Mouse (Mus musculus): Measurements from ENCODE around the gene D030056L22Rik. TPM values are rescaled to one million over a fixed set of nuclear protein-coding genes. Genes with fewer than 3 reads are reported as not detected.

D030056L22Rik gene
- polyA plus RNA-seq, 1 experiment from 2014 or later: 36.5 TPM

DNA sequence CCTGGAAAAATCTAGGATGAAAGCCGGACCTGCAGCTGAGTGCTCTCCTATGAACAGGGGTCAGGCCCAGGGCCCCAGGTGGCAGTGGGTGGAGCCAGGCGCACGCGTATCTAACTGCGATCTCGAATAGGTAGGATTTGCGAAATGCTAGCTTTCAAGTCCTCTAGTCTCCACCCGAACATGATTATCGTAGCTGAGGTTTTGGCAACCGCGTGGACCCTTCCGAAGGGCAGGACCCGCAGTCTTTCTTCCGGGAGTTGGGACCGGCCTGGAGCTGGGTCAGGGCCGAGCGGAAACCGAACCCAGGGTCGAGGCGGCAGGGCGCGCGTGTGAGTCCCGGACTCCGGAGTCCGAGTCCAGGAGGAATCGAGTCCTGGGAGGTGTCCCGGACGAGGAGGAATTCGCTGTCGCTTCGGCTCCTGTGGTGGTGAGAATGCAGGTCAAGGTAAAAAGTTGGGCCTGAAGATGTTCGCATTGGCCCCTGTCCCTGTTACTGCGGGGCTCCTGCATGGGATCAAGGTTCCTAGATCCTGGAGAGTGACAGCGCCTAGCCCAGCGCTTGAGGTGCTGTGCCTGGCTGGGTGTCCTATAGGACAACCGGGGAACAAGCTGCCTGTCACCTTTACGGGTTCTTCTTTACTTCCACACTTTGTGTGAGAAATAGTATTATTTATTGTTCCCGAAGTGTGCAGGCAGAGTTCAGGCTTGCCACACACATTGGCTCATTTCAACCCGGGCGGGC lies 36.8 kb downstream of the D030056L22Rik start, which contains the start of gene Trpm6:
Trpm6 (plus strand) TSS at position 386 of the 742 bp plus-strand sequence.
- H3K27ac ChIP-seq (replicated peaks in 1 of 2; ENCODE audit: control insufficient read depth in 1 of 2, insufficient read depth in 1 of 2, low read depth in 2 of 2, low read length in 2 of 2): no peak within 1 kb of the TSS
- peak within 1 kb of the TSS; percentile 94 for H3K4me2 ChIP-seq (ENCODE audit: low read length)
- H3K36me3 ChIP-seq (ENCODE audit: control insufficient read depth, insufficient read depth, low read length): no peaks in the 10 kb centered on the region
- H3K9ac ChIP-seq (ENCODE audit: low read length): peak within 1 kb of the TSS; percentile 65
- no peaks in the 10 kb centered on the region for H3K9me3 ChIP-seq (ENCODE audit: control insufficient read depth, low read length)
- 7% methylated on average over 41 of the region's 41 CpGs for WGBS
- no peak for ATAC-seq (ENCODE audit: insufficient number of reproducible peaks, insufficient read depth, low FRiP score, low read depth)
- H3K27me3 ChIP-seq (ENCODE audit: control insufficient read depth, insufficient read depth, low read length): peaks cover 12% of the 10 kb centered on the region; the same call in 1 of the 2 replicates
- peak within 1 kb of the TSS; percentile 49 to 53 for H3K4me3 ChIP-seq (ENCODE audit: control insufficient read depth in 1 of 2, insufficient read depth in 1 of 2, low read depth in 1 of 2, low read length in 2 of 2)
- H3K4me1 ChIP-seq (ENCODE audit: control insufficient read depth in 2 of 2, insufficient read depth in 2 of 2, low read length in 2 of 2): peaks cover 7 to 8% of the 10 kb centered on the region in 2 experiments; a peak in 2 of 4 replicates

DNA sequence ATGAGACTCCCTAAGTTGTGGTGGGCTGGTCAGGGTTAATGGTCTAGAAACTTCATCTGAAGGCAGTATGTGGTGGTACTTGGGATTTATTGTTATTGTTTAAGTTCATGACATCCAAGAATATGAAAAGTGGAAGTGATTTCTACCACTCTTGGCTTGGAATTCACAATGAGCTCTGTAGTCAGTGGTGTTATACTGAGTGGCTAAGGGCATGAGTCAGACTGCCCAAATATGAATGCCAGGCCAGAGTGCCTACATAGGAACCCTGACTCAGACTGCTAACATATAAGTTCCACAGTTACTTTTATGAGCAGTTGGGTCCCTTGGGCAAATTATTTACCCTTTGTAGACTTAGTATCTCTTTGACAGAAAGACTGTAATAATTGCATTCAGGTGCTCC lies 44.2 kb downstream of the D030056L22Rik start:
- Histone ChIP-seq H3K4me2 (ENCODE audit: low read length) (no peak overlapping the region), H3K4me3 (ENCODE audit: control insufficient read depth in 1 of 2, insufficient read depth in 1 of 2, low read depth in 1 of 2, low read length in 2 of 2) (no peak overlapping the region), H3K27ac (replicated peaks in 1 of 2; ENCODE audit: control insufficient read depth in 1 of 2, insufficient read depth in 1 of 2, low read depth in 2 of 2, low read length in 2 of 2) (no peak overlapping the region), H3K9ac (ENCODE audit: low read length) (no peak overlapping the region), H3K9me3 (ENCODE audit: control insufficient read depth, low read length) (no peaks in the 10 kb centered on the region), H3K4me1 (ENCODE audit: control insufficient read depth in 2 of 2, insufficient read depth in 2 of 2, low read length in 2 of 2) (peaks cover 4 to 6% of the 10 kb centered on the region in 2 experiments; a peak in 3 of 4 replicates), H3K27me3 (ENCODE audit: control insufficient read depth, insufficient read depth, low read length) (no peaks in the 10 kb centered on the region), H3K36me3 (ENCODE audit: control insufficient read depth, insufficient read depth, low read length) (no peaks in the 10 kb centered on the region)
- no peak for ATAC-seq (ENCODE audit: insufficient number of reproducible peaks, insufficient read depth, low FRiP score, low read depth)

GRCm38 (mm10) chr19:18757706-18758105 lies 44.7 kb downstream of the D030056L22Rik start:
- H3K36me3 ChIP-seq (ENCODE audit: control insufficient read depth, insufficient read depth, low read length): no peaks in the 10 kb centered on the region
- ATAC-seq (ENCODE audit: insufficient number of reproducible peaks, insufficient read depth, low FRiP score, low read depth): no peak
- peaks cover 4 to 6% of the 10 kb centered on the region in 2 experiments; a peak in 3 of 4 replicates for H3K4me1 ChIP-seq (ENCODE audit: control insufficient read depth in 2 of 2, insufficient read depth in 2 of 2, low read length in 2 of 2)
- no peaks in the 10 kb centered on the region for H3K27me3 ChIP-seq (ENCODE audit: control insufficient read depth, insufficient read depth, low read length)
- H3K27ac ChIP-seq (replicated peaks in 1 of 2; ENCODE audit: control insufficient read depth in 1 of 2, insufficient read depth in 1 of 2, low read depth in 2 of 2, low read length in 2 of 2): no peak overlapping the region
- no peak overlapping the region for H3K4me3 ChIP-seq (ENCODE audit: control insufficient read depth in 1 of 2, insufficient read depth in 1 of 2, low read depth in 1 of 2, low read length in 2 of 2)
- H3K9me3 ChIP-seq (ENCODE audit: control insufficient read depth, low read length): no peaks in the 10 kb centered on the region
- H3K4me2 ChIP-seq (ENCODE audit: low read length): no peak overlapping the region
- no peak overlapping the region for H3K9ac ChIP-seq (ENCODE audit: low read length)
- 25% methylated on average over 4 of the region's 4 CpGs for WGBS

- H3K27ac ChIP-seq (replicated peaks in 1 of 2; ENCODE audit: control insufficient read depth in 1 of 2, insufficient read depth in 1 of 2, low read depth in 2 of 2, low read length in 2 of 2): no peak overlapping the region
- no peak overlapping the region for H3K9ac ChIP-seq (ENCODE audit: low read length)
- WGBS: 12% methylated on average over 6 of the region's 6 CpGs
- H3K36me3 ChIP-seq (ENCODE audit: control insufficient read depth, insufficient read depth, low read length): no peaks in the 10 kb centered on the region
- H3K4me2 ChIP-seq (ENCODE audit: low read length): peak overlapping the region; percentile 41
- H3K9me3 ChIP-seq (ENCODE audit: control insufficient read depth, low read length): no peaks in the 10 kb centered on the region
- H3K4me1 ChIP-seq (ENCODE audit: control insufficient read depth in 2 of 2, insufficient read depth in 2 of 2, low read length in 2 of 2): peaks cover 4 to 6% of the 10 kb centered on the region in 2 experiments; a peak in 3 of 4 replicates
- no peaks in the 10 kb centered on the region for H3K27me3 ChIP-seq (ENCODE audit: control insufficient read depth, insufficient read depth, low read length)
- H3K4me3 ChIP-seq (ENCODE audit: control insufficient read depth in 1 of 2, insufficient read depth in 1 of 2, low read depth in 1 of 2, low read length in 2 of 2): no peak overlapping the region
- ATAC-seq (ENCODE audit: insufficient number of reproducible peaks, insufficient read depth, low FRiP score, low read depth): no peak
Observed at GRCm38 (mm10) chr19:18758269-18758668, 45.3 kb downstream of the D030056L22Rik start.

- H3K36me3 ChIP-seq (ENCODE audit: control insufficient read depth, insufficient read depth, low read length): no peaks in the 10 kb centered on the region
- WGBS: 39% methylated on average over 9 of the region's 9 CpGs
- no peak overlapping the region for H3K4me3 ChIP-seq (ENCODE audit: control insufficient read depth in 1 of 2, insufficient read depth in 1 of 2, low read depth in 1 of 2, low read length in 2 of 2)
- H3K9me3 ChIP-seq (ENCODE audit: control insufficient read depth, low read length): no peaks in the 10 kb centered on the region
- H3K4me2 ChIP-seq (ENCODE audit: low read length): peak overlapping the region; percentile 41; the same call in 1 of the 2 replicates
- H3K27me3 ChIP-seq (ENCODE audit: control insufficient read depth, insufficient read depth, low read length): no peaks in the 10 kb centered on the region
- H3K9ac ChIP-seq (ENCODE audit: low read length): no peak overlapping the region
- H3K4me1 ChIP-seq (ENCODE audit: control insufficient read depth in 2 of 2, insufficient read depth in 2 of 2, low read length in 2 of 2): peaks cover 4 to 6% of the 10 kb centered on the region in 2 experiments; a peak in 3 of 4 replicates
- H3K27ac ChIP-seq (replicated peaks in 1 of 2; ENCODE audit: control insufficient read depth in 1 of 2, insufficient read depth in 1 of 2, low read depth in 2 of 2, low read length in 2 of 2): no peak overlapping the region
- ATAC-seq (ENCODE audit: insufficient number of reproducible peaks, insufficient read depth, low FRiP score, low read depth): no peak
Observed at GRCm38 (mm10) chr19:18758916-18759315, 45.9 kb downstream of the D030056L22Rik start.

DNA sequence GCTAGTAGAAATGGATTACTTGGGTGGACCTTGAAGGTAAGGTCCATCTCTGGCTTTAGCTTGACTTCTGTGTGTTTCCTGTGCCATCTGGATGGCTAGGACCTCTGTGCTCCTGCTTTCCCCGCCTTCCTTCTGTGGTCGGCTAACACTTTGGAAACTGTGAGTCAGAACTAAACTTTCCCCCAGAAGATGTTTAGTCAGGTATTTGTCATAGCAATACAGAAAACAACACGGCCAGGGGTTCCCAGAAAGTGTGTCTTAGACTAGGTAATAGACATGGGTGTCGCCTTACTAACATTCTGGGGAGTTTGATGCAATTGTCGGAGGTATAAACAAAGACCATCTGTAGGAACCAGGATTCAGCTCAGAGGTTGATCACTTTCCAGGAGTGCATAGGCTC lies 53.4 kb downstream of the D030056L22Rik start:
- Histone ChIP-seq H3K36me3 (ENCODE audit: control insufficient read depth, insufficient read depth, low read length) (no peaks in the 10 kb centered on the region), H3K9me3 (ENCODE audit: control insufficient read depth, low read length) (no peaks in the 10 kb centered on the region), H3K27me3 (ENCODE audit: control insufficient read depth, insufficient read depth, low read length) (no peaks in the 10 kb centered on the region), H3K4me2 (ENCODE audit: low read length) (no peak overlapping the region), H3K4me1 (ENCODE audit: control insufficient read depth in 2 of 2, insufficient read depth in 2 of 2, low read length in 2 of 2) (no peaks in the 10 kb centered on the region), H3K9ac (ENCODE audit: low read length) (no peak overlapping the region), H3K27ac (replicated peaks in 1 of 2; ENCODE audit: control insufficient read depth in 1 of 2, insufficient read depth in 1 of 2, low read depth in 2 of 2, low read length in 2 of 2) (no peak overlapping the region), H3K4me3 (ENCODE audit: control insufficient read depth in 1 of 2, insufficient read depth in 1 of 2, low read depth in 1 of 2, low read length in 2 of 2) (no peak overlapping the region)
- ATAC-seq (ENCODE audit: insufficient number of reproducible peaks, insufficient read depth, low FRiP score, low read depth): no peak
- WGBS: 70% methylated on average over 5 of the region's 5 CpGs
